Mouse (Mus musculus) adrenal gland, postnatal 36 days (tissue): Measurements from ENCODE around the gene Mptx2. TPM values are rescaled to one million over a fixed set of nuclear protein-coding genes. Genes with fewer than 3 reads are reported as not detected.
"Not testable (repeated sequence)": the region's sequence is repeated elsewhere in the genome, so short reads cannot be mapped to it uniquely, and the experiment has no call there.

Experiments
- DNase-seq, 2 experiments: peaks; one replicate each; pipeline ENCODE4 v3.0.0; 2021; ENCODE audit warnings: mixed read lengths in 1 of 2
- long read RNA-seq, 2 experiments: library from polyadenylated mRNA; stranded (forward); transcript quantifications; one replicate each; pipeline ENCODE4 v2.0.0; 2021; ENCODE audit warnings: borderline sequencing depth in 2 of 2
- total RNA-seq, 2 experiments: library from RNA; stranded (reverse); gene quantifications; 2 replicates each; pipeline ENCODE4 v1.2.3; 2021

The Mptx2 gene
- total RNA-seq = not detected
- long read RNA-seq, experiment 1 = 0 reads
- long read RNA-seq, experiment 2 = 0 reads

GRCm38 (mm10) chr1:173277677-173278076 lies at the start of gene Mptx2:
Mptx2 (minus strand) TSS chr1:173277777.
- no peak for DNase-seq

- no peak for DNase-seq
Measured at GRCm38 (mm10) chr1:173326552-173326951, 49.0 kb upstream of the Mptx2 start.

GRCm38 (mm10) chr1:173325395-173325794 lies 47.8 kb upstream of the Mptx2 start:
- DNase-seq = no peak

GRCm38 (mm10) chr1:173324961-173325360 lies 47.4 kb upstream of the Mptx2 start:
- peak in 1 of 2 experiments; percentile 9 for DNase-seq

- DNase-seq = peak; percentile 40 to 64
Measured at GRCm38 (mm10) chr1:173323839-173324585, 46.4 kb upstream of the Mptx2 start.

- DNase-seq = no peak
Measured at GRCm38 (mm10) chr1:173322249-173322627, 44.7 kb upstream of the Mptx2 start.

GRCm38 (mm10) chr1:173321593-173322248 lies 44.1 kb upstream of the Mptx2 start:
- no peak for DNase-seq

- DNase-seq = no peak
Measured at GRCm38 (mm10) chr1:173317925-173318477, 40.4 kb upstream of the Mptx2 start.

GRCm38 (mm10) chr1:173315725-173316124 lies 38.1 kb upstream of the Mptx2 start:
- DNase-seq = no peak

- DNase-seq = not testable (repeated sequence)
Measured at GRCm38 (mm10) chr1:173313535-173314050, 36.0 kb upstream of the Mptx2 start.

GRCm38 (mm10) chr1:173302795-173303194 lies 25.2 kb upstream of the Mptx2 start:
- not testable (repeated sequence) for DNase-seq

GRCm38 (mm10) chr1:173265701-173266100 lies 11.9 kb downstream of the Mptx2 start, which contains the start of gene Olfr418:
Olfr418 (plus strand) TSS chr1:173266001.
- DNase-seq = no peak

GRCm38 (mm10) chr1:173249888-173250287 lies 27.7 kb downstream of the Mptx2 start:
- DNase-seq = no peak

- DNase-seq = not testable (repeated sequence)
Measured at GRCm38 (mm10) chr1:173237004-173237403, 40.6 kb downstream of the Mptx2 start.

GRCm38 (mm10) chr1:173227081-173227480 lies 50.5 kb downstream of the Mptx2 start, which contains the start of gene Fcer1a:
Fcer1a (minus strand) TSS chr1:173227214.
- no peak for DNase-seq

Other genes starting within 250 kb of the Mptx2 start
- gene Olfr1408, start 140.4 kb downstream of the Mptx2 start, total RNA-seq = not detected
- gene Olfr1406, start 87.1 kb downstream of the Mptx2 start, total RNA-seq = not detected
- gene Olfr218, start 80.0 kb downstream of the Mptx2 start, total RNA-seq = not detected
- gene Olfr1404, start 65.4 kb downstream of the Mptx2 start, total RNA-seq = not detected
- under 1 TPM in 1 of 2 experiments, not detected in 1; 0.30 TPM for gene Fcer1a, start 50.6 kb downstream of the Mptx2 start, total RNA-seq
- gene Olfr418, start 11.8 kb downstream of the Mptx2 start, total RNA-seq = not detected
- 1 to 10 TPM; 1.6 to 2.8 TPM for gene Ackr1, start 56.0 kb upstream of the Mptx2 start, total RNA-seq
- gene Aim2, start 73.1 kb upstream of the Mptx2 start, total RNA-seq = 1 to 10 TPM in 1 of 2 experiments, under 1 TPM in 1; 0.53 to 2.1 TPM
- 1 to 10 TPM; 6.8 to 9.3 TPM for gene Cadm3, start 89.9 kb upstream of the Mptx2 start, total RNA-seq
- 1 to 10 TPM in 1 of 2 experiments, under 1 TPM in 1; 0.53 to 1.0 TPM for gene Ifi206, start 213.3 kb upstream of the Mptx2 start, total RNA-seq